Mouse (Mus musculus): ENCODE measurements around the gene Gapvd1.
"Not testable (repeated sequence)": the region's sequence is repeated elsewhere in the genome, so short reads cannot be mapped to it uniquely, and the experiment has no call there.

Gapvd1 gene

DNA sequence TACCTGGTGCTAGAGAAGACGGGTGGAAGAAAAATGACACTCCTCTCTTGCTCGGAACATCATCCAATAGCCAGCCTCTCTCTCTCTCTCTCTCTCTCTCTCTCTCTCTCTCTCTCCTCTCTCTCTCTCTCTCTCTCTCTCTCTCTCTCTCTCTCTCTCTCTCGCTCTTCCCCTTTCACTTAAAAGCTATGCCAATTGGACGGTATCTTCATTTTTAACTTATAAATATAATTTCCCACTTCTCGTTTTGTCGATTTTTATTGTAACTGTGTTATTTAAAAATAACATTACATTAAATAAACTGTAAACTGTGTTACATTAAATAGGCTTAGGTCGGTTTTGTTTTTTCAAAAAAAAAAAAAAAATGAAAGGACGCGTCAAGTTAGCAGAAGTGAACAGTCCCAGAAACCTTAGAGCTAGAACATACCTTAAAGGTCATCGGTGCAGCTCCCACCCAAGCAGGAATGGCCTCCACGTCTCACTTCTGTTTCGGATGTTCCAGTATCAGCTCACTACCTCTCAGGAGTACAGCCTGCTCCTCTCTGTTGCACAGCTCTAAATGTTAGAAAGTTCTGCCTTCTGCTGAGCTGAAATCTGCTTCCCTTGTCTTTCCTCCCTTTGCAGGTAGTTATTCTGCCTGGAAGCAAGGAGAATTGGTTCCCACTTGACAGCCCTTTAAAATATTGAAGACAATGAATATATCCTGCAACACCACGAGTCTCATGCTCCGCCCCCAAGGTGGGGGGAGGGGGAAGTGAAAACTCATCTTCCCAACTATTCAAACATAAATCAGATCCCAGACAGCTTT, at the start of gene Gapvd1:
TSS of gene Gapvd1 (minus strand) at position 682 of the 808 bp plus-strand sequence.
- peak; percentile 26 to 31 for DNase-seq

- DNase-seq, result no peak
These were observed 49.8 kb upstream of the Gapvd1 start for GRCm38 (mm10) chr2:34804815-34805214.

DNA sequence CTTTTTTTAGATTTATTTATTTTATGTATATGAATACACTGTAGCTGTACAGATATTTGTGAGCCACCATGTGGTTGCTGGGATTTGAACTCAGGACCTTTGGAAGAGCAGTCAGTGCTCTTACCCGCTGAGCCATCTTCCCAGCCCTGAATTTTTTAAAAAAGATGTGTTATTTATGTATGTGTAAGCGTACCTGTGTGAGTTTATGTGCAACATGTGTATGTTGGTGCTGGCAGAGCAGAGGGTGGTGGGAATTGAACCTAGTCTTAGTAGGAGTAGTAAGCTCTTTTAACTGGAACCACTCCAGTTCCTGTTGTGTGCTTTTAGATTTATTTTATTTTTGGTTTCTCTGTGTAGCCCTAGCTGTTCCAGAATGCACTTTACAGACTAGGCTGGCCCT, 49.1 kb upstream of the Gapvd1 start:
- no peak for DNase-seq

DNA sequence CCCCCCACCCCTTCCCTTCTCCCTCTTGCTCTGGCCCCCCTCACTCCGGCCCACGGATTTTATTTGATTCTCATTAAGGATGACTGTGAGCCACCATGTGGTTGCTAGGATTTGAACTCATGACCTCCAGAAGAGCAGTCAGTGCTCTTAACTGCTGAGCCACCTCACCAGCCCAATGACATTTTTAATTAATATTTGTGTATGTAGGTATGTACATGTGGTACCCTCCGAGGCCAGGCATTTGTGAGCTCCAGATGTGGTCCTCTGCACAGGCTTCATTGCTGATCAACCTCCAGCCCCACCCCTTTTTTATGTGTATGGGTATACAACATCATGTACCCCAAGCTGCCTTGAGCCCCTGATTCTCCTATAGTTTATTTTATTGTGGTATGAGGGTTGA, 48.7 kb upstream of the Gapvd1 start:
- DNase-seq, result no peak

DNA sequence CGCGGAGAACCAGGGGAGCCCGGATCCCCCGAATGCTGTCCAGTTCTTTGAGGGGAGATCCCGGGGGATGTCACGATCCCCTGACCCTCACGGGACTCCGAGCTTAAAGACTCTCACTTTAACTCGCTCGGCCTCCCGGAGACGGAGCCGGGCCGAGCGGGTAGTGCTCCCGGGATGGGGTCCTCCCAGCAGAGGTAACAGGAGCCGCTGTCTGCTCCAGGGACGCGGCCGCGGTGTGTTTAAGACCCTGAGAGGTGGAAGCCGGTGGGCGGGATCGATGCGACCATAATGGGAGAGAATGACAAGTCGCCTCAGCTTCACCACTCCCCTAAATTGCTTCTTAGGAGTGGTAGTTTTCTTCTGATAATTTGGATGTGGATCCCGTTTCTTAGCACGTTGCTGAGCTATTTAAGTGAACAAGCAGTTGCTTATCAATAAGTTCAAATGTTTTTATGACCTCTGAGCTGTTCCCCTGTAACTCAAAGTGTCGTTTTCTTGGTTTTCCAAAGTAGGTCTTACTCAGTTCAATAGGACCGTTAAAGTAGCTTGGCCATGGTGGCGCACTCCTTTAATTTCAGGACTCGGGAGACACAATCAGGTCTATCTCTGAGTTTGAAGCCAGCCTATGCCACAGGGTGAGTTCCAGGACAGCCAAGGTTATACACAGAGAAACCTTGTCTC, 47.7 kb upstream of the Gapvd1 start:
- DNase-seq, result peak in 1 of 2 experiments; percentile 21

DNA sequence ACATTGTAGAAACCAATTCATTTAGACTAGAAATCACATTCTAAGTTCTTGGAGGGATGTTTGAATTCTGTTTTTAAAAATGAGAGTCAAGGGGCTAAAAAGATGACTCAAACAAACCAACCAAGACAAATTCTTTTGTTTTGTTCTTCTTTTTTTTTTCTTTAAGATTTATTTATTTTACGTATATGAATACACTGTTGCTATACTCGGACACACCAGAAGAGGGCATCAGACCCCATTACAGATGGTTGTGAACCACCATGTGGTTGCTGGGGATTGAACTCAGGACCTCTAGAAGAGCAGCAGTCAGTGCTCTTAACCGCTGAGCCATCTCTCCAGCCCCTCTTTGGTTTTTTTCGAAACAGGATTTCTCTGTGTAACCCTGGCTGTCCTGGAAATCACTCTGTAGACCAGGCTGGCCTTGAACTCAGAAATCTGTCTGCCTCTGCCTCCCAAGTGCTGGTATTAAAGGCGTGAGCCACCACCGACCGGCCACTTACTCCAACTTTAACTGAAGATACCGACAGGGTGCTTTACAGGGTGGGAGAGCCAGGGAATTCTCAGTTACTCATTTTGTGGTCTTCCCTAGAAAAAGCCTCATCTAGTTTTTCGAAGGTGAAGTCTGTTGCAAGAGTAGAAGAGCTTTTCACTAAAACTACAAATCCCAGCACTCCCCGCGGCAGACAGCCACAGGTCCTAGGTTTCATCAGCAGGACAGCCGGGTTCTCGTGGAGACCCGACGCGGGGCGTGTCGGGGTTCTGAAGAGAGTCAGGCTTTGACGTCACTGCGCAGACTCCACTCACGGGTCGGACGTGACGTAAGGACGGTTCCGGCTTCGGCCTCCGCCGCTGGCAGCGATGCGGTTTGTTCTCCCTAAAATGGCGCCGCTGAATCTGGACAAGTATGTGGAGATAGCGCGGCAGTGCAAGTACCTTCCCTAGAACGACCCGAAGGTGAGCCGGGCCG, 46.8 kb upstream of the Gapvd1 start:
- peak; percentile 96 for DNase-seq

DNA sequence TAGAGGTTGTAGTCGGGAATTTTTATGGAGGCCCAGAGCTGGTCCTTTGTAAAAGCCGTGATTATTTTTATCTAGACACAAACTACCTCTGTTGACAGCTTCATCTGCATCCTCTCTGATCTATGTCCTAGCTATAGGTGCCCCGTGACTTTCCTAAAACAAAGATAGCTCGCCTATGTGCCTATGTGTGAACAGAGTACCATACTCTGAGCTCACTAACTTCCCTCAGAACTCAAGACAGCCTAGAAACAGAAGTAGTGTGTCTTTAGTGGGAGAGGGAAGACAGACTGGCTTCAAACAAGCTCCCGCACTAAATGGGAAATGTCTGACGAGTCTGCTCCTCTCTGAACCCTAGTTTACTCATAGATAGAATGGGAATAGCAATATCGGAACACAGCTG, 45.3 kb upstream of the Gapvd1 start:
- no peak for DNase-seq

GRCm38 (mm10) chr2:34799357-34800256, 44.6 kb upstream of the Gapvd1 start, which contains the start of gene Rabepk:
Gene Rabepk, minus strand, starts transcription at chr2:34799912.
- DNase-seq, result peak; percentile 72 to 78

- no peak for DNase-seq
These were observed 40.4 kb upstream of the Gapvd1 start for GRCm38 (mm10) chr2:34795426-34795825.

DNA sequence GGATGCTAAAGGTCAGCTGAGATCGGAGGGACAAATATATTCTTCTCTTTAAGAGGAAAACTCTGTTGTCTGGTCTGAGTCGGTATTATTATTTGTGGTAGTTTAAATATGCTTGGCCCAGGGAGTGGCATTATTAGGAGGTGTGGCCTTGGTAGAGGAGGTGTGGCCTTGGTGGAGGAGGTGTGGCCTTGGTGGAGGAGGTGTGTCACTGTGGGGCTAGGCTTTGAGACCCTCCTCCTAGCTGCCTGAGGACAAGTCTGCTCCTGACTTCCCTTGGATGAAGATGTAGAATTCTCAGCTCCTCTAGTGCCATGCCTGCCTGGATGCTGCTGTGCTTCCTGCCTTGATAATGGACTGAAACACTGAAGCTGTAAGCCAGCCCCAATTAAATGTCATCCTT, 39.5 kb upstream of the Gapvd1 start:
- DNase-seq, result no peak

DNA sequence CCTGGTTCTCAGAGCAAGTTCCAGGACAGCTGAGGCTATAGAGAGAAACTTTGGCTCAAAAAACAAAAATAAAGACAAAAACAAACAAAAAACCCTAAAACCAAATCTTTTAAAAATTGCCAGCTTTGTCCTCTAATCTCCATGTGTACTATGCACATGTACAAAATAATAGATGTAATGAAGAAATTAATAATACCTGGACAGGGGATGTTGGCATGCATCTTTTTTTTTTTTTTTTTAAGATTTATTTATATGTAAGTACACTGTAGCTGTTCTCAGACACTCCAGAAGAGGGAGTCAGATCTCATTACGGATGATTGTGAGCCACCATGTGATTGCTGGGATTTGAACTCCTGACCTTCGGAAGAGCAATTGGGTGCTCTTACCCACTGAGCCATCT, 37.5 kb upstream of the Gapvd1 start:
- DNase-seq, result not testable (repeated sequence)

DNA sequence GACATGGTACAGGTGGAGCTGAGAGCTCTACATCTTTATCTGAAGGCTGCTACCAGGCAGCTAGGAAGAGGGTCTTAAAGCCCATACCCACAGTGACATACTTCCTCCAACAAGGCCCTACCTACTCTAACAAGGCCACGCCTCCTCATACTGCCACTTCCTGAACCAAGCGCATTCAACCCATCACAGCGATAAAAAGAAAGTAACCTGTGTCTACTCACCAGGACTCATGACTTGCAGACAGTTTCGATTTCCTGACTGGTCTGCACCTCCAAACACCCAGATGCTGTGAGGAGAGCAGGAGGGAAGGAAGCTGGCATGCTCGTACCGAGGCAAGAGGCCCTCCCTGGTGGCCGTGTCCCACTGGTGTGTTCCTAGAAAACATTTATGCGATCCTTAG, 35.2 kb upstream of the Gapvd1 start:
- DNase-seq, result no peak

DNA sequence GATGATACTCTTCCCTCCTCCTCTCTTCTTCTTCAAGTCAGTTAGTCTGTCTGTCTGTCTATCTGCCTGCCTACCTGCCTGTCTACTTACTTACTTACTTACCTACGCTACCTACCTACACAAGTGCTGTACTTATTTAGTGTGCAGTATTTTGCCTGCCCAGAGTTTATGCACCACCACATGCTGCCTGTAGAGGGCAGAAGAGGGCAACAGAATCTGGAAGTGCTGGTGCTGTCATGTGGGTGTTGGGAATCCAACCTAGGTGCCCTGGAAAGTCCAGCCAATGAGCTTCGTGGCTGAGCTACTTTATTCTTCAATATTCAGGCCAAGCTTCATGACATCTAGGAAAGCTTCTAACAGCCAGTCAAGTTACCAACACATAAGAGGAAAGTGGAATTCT, 29.1 kb upstream of the Gapvd1 start:
- DNase-seq, result peak; percentile 23 to 37

GRCm38 (mm10) chr2:34783064-34784020, 28.3 kb upstream of the Gapvd1 start:
- no peak for DNase-seq

- DNase-seq, result no peak
These were observed 22.3 kb upstream of the Gapvd1 start for GRCm38 (mm10) chr2:34777237-34777868.

DNA sequence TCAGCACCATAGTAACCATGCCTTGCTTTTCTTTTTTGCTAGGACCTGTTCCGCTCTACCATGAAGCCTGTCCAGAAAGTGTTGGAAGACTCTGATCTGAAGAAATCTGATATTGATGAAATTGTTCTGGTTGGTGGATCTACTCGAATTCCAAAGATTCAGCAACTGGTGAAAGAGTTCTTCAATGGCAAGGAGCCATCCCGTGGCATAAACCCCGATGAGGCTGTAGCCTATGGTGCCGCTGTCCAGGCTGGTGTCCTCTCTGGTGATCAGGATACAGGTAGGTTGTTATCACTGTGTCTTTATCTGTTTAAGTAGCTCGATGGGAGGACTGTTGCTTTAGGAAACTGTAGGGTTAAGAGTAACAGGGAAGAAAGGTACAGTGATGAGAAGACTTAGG, 19.5 kb upstream of the Gapvd1 start:
- DNase-seq, result no peak

DNA sequence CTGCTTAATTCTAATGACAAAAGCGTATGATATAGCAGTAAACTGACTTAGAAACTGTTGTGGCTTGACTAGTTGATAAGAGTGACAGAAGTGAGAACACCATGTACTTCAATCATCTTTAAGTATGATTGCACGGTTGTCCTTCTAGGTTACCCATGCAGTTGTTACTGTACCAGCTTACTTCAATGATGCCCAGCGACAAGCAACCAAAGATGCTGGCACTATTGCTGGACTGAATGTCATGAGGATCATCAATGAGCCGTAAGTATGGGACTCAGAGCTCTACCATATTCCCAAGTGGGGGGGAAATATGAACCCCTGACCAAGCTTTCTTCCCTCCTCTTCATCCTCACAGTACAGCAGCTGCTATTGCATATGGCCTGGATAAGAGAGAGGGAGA, 18.6 kb upstream of the Gapvd1 start:
- DNase-seq, result no peak

- DNase-seq, result no peak
These were observed 17.5 kb upstream of the Gapvd1 start for GRCm38 (mm10) chr2:34772252-34773235.

Measured in cerebellum, postnatal 36 days (tissue).